Mouse (Mus musculus): Measurements from ENCODE around the gene Ccna2.
"Not testable (repeated sequence)": the region's sequence is repeated elsewhere in the genome, so short reads cannot be mapped to it uniquely, and the experiment has no call there.

Gene Ccna2

DNA sequence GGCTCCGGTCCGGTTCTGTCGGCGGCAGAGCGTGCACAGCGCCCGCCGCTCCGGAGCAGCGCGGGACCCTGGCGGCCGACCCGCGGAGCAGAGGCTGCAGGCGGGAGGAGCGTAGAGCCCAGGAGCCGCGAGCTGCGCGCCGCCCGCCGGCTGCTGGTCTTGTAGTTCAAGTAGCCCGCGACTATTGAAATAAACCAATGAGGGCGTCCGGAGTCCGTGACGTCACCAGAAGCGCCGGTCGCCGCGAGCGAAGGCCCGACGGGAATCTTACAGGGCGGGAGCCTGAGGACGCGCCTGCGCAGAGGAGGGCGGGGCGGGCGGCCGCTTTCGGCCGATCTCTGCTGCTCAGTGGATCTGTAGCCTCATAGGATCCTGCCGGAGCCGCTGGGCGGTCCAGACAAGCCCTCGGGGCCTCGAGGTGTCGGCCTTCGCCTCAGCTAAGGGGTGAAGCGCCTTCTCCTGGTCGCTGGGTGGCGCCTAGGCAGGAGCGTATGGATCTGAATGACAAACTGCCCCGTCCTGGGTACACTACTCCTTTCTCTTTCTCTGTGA lies at the start of gene Ccna2:
Gene Ccna2 (minus strand): TSS at position 324 of the 552 bp plus-strand sequence.
- peak; percentile 99 for DNase-seq

GRCm38 (mm10) chr3:36618181-36618580 lies 46.2 kb upstream of the Ccna2 start:
- no peak for DNase-seq

DNA sequence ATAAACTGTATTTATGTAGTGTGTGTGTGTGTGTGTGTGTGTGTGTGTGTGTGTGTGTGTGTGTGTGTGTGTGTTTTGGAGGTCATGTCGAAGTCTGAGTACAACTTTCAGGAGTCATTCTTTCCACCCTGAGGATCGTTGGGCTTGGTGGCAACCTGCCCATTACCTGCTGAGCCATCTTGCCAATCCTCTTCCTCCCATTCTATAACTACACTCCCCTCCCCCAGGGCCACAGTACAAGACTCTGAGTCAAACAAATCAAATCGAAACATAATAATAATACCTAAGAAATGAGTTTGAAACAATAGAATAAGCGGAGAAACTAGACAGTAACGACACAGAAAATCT lies 41.9 kb upstream of the Ccna2 start:
- peak; percentile 63 to 75 for DNase-seq

- peak; percentile 97 to 98 for DNase-seq
Observed at GRCm38 (mm10) chr3:36613202-36613907, 41.4 kb upstream of the Ccna2 start, which contains the start of gene Bbs7. Bbs7 (minus strand) TSS chr3:36613477.

DNA sequence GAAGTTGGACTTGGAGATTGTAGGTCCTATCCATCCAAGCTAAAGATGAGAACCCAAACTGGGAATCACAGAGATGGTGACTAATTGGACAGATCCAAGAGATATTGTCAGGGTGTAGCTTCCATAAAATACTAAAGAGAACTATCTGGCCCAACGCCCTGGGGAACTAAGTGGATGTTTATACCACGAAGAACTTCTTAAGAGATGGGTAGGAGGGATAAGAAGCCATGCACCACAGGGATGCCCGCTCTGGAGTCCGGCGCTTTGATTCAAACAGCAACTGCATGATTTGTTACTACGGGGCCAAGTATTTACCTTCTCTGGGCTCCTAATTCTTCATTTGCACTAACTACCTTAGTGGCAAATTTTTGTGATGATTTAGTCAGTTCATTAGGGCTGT lies 40.7 kb upstream of the Ccna2 start:
- DNase-seq = peak; percentile 28 to 34

- DNase-seq = no peak
Observed at GRCm38 (mm10) chr3:36605894-36606783, 34.2 kb upstream of the Ccna2 start.

- not testable (repeated sequence) for DNase-seq
Observed at GRCm38 (mm10) chr3:36599773-36600172, 27.8 kb upstream of the Ccna2 start.

DNA sequence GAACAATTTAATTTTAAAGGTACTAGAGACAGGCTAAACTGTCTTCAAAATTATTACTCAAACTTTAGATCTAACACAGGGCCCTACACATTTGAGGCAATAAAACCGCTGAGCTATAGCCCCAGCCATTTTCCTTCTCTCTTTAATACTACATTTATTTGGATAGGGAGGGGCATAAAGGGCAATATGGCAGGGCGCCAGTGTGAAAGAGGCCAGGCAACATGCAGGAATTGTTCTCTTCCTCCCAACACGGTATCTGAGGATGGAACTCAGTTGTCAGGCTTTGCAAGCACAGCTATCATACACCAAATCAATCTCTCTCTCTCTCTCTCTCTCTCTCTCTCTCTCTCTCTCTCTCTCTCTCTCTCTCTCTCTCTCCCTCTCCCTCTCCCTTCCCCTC lies 26.9 kb upstream of the Ccna2 start:
- DNase-seq = no peak

GRCm38 (mm10) chr3:36571361-36571826 lies 556 bp downstream of the Ccna2 start:
- DNase-seq = peak in 1 of 2 experiments; percentile 66

- no peak for DNase-seq
Observed at GRCm38 (mm10) chr3:36569836-36570235, 2.1 kb downstream of the Ccna2 start.

DNA sequence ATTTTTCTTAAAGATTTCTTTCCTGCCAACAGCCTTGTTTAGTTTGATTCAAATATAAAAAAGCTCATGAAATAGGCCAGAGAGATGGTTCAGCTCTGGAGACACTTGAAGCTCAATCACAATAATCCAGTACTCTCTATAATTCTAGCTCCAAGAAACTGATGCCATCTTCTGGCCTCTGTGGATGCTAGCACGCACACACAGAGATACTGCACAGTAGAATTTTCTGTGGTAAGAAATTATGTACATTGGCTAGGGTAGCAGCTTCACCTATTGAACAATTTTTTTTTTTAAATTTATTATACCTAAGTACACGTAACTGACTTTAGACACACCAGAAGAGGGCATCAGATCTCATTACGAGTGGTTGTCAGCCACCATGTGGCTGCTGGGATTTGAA lies 8.3 kb downstream of the Ccna2 start:
- no peak for DNase-seq

- no peak for DNase-seq
Observed at GRCm38 (mm10) chr3:36559606-36560005, 12.3 kb downstream of the Ccna2 start.

- DNase-seq = no peak
Observed at GRCm38 (mm10) chr3:36557601-36558000, 14.3 kb downstream of the Ccna2 start.

GRCm38 (mm10) chr3:36552406-36553047 lies 19.4 kb downstream of the Ccna2 start, which contains the start of gene Exosc9:
Exosc9 (plus strand) TSS chr3:36552606.
- peak; percentile 99 for DNase-seq

DNA sequence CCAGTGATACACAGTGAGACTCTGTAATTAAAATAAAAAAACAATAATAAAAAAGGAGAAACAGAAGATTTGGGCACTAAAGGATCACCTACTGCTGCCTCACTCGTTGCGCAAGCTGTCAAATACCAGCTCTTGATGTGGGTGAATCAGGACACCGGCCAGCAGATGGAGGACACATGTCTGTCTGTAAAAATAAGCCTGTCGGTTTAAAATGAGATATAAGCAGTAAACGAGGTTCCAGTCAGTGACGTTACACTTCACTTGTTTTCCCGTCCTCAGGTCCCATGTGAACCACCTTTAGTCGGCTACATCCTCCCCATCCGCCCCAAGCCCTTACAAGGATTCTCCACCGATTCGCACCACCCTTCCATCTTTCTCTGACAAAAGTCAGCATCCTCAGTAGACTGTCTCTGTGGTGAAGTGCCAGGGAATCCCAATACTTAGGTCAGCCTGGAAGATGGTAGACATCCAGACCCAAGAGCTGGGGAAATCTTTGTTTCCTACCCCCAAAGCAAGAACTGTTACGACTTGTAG lies 20.0 kb downstream of the Ccna2 start:
- DNase-seq = peak; percentile 34 to 58

- DNase-seq = peak; percentile 35 to 46
Observed at GRCm38 (mm10) chr3:36551343-36551742, 20.6 kb downstream of the Ccna2 start.

GRCm38 (mm10) chr3:36544961-36545360 lies 27.0 kb downstream of the Ccna2 start:
- DNase-seq = no peak

GRCm38 (mm10) chr3:36541399-36541798 lies 30.6 kb downstream of the Ccna2 start:
- no peak for DNase-seq

- DNase-seq = no peak
Observed at GRCm38 (mm10) chr3:36540756-36541155, 31.2 kb downstream of the Ccna2 start.

GRCm38 (mm10) chr3:36537701-36538470 lies 34.1 kb downstream of the Ccna2 start:
- no peak for DNase-seq

- no peak for DNase-seq
Observed at GRCm38 (mm10) chr3:36536041-36536440, 35.9 kb downstream of the Ccna2 start.

GRCm38 (mm10) chr3:36533201-36533672 lies 38.7 kb downstream of the Ccna2 start:
- DNase-seq = no peak
